Mouse (Mus musculus): ENCODE measurements around the gene Lpcat4. TPM values are rescaled to one million over a fixed set of nuclear protein-coding genes. Genes with fewer than 3 reads are reported as not detected.

Lpcat4 gene
- total and polyA plus RNA-seq, 3 experiments, result 11.7 to 69.9 TPM; not detected in 1

DNA sequence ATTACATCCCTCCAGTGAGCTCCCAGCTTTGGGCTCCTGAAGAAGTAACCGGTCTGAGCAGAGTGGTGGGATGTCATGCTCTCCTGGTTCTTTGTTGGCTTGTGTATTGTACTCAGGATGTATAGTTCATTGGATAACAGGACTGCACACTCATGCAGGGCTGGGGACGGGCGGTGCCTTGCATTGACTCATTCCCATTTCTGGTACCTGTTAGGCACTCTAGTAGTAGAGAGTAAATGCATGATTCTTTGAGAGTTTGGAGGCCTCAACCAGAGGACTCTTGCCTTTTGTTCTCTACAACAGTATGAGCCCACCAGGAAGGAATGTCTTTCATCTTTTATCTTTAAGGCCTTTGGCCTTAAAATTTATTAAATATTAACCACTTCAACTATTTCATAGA lies 37.6 kb downstream of the Lpcat4 start:
- no peak for DNase-seq (ENCODE audit: low read depth, low spot score)
- no peaks in the 10 kb centered on the region for H3K9me3 ChIP-seq (replicated peaks; ENCODE audit: insufficient read depth, low read length)
- H3K27me3 ChIP-seq (ENCODE audit: control insufficient read depth in 1 of 2, insufficient read depth in 2 of 2, low read length in 2 of 2), result no peaks in the 10 kb centered on the region
- H3K4me3 ChIP-seq (ENCODE audit: control insufficient read depth in 1 of 2, insufficient read depth in 1 of 2, low read depth in 2 of 2, low read length in 2 of 2), result no peak overlapping the region
- peaks cover 5% of the 10 kb centered on the region; the same call in 1 of the 2 replicates for H3K79me2 ChIP-seq (ENCODE audit: control insufficient read depth, insufficient read depth, low read length, poor library complexity)
- no peak overlapping the region for H3K27ac ChIP-seq (ENCODE audit: control insufficient read depth, low read depth, low read length)
- no peak overlapping the region for H3K9ac ChIP-seq (ENCODE audit: control insufficient read depth, low read depth, low read length, poor library complexity, severe bottlenecking)
- peaks cover 3 to 5% of the 10 kb centered on the region in 2 experiments; a peak in 3 of 4 replicates for H3K4me1 ChIP-seq (ENCODE audit: control insufficient read depth in 1 of 2, insufficient read depth in 2 of 2, low read length in 2 of 2)
- no peak for TF ChIP-seq TAL1 (IDR thresholded peaks at IDR 0.05; ENCODE audit: low read length)
- no peak for TF ChIP-seq EP300 (IDR thresholded peaks at IDR 0.05; ENCODE audit: low read depth in 1 of 2, low read length in 2 of 2)
- TF ChIP-seq NRF1 (IDR thresholded peaks at IDR 0.05; ENCODE audit: insufficient read depth, low read depth, low read length, poor library complexity, severe bottlenecking), result no peak
- no peak for TF ChIP-seq POLR2AphosphoS2 (IDR thresholded peaks at IDR 0.05; ENCODE audit: low read length)
- no peak for TF ChIP-seq UBTF (IDR thresholded peaks at IDR 0.05; ENCODE audit: borderline replicate concordance, insufficient read depth, low read depth, low read length)
- TF ChIP-seq CHD1 (IDR thresholded peaks at IDR 0.05; ENCODE audit: low read depth, low read length), result no peak
- TF ChIP-seq USF2 (IDR thresholded peaks at IDR 0.05; ENCODE audit: borderline replicate concordance in 1 of 2, insufficient read depth in 1 of 2, low read depth in 1 of 2, low read length in 2 of 2), result no peak
- no peak for TF ChIP-seq MYC (IDR thresholded peaks at IDR 0.05; ENCODE audit: low read depth, low read length)
- TF ChIP-seq ZMIZ1 (IDR thresholded peaks at IDR 0.05; ENCODE audit: low read depth, low read length), result no peak
- no peak for TF ChIP-seq GABPA (IDR thresholded peaks at IDR 0.05; ENCODE audit: low read depth, low read length)
- TF ChIP-seq MAFK (IDR thresholded peaks at IDR 0.05; ENCODE audit: borderline replicate concordance, low read depth, low read length), result no peak
- TF ChIP-seq SMC3 (IDR thresholded peaks at IDR 0.05; ENCODE audit: low read depth, low read length), result no peak
- no peak for TF ChIP-seq TBP (IDR thresholded peaks at IDR 0.05; ENCODE audit: low read depth, low read length)
- TF ChIP-seq JUND (IDR thresholded peaks at IDR 0.05; ENCODE audit: low read depth, low read length), result no peak
- TF ChIP-seq TCF12 (IDR thresholded peaks at IDR 0.05; ENCODE audit: low read depth, low read length), result no peak
- no peak for TF ChIP-seq NELFE (IDR thresholded peaks at IDR 0.05; ENCODE audit: low read depth, low read length)
- no peak for TF ChIP-seq MYB (IDR thresholded peaks at IDR 0.05; ENCODE audit: low read depth, low read length)
- peaks cover 0 to 4% of the 10 kb centered on the region in 2 experiments; a peak in 2 of 4 replicates for H3K36me3 ChIP-seq (ENCODE audit: control insufficient read depth in 1 of 2, insufficient read depth in 2 of 2, low read length in 2 of 2)

DNA sequence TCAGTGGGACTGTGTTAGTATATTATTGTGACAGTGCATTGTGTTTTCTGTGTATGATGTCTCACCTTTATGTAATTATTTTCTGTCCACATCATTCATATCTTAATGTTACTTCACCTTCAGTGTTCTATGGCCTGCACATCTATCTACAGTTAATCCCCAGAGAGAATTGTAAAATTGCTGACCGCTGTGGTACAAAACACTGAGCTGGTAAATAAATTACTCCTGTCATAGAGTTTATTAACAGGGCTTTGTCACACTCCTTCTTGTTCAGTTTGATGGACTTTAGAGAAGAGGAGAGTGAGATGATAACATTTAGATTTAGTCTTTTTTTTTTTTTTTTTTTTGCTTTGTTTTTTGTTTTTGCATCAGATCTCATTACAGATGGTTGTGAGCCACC lies 43.6 kb downstream of the Lpcat4 start:
- no peaks in the 10 kb centered on the region for H3K27me3 ChIP-seq (ENCODE audit: control insufficient read depth in 1 of 2, insufficient read depth in 2 of 2, low read length in 2 of 2)
- TF ChIP-seq SIN3A (IDR thresholded peaks at IDR 0.05; ENCODE audit: low read length) (no peak), MAX (IDR thresholded peaks at IDR 0.05; ENCODE audit: low read length) (no peak), ZNF384 (IDR thresholded peaks at IDR 0.05; ENCODE audit: low read depth, low read length) (0 out of 2 replicates have a peak, but pooled peaks have one; percentile 62), POLR2AphosphoS2 (IDR thresholded peaks at IDR 0.05; ENCODE audit: low read length) (no peak)
- H3K79me2 ChIP-seq (ENCODE audit: control insufficient read depth, insufficient read depth, low read length, poor library complexity), result peaks cover 10% of the 10 kb centered on the region
- H3K9me3 ChIP-seq (replicated peaks; ENCODE audit: insufficient read depth, low read length), result no peaks in the 10 kb centered on the region
- no peak overlapping the region for H3K4me3 ChIP-seq (ENCODE audit: control insufficient read depth in 1 of 2, insufficient read depth in 1 of 2, low read depth in 2 of 2, low read length in 2 of 2)
- peaks cover 5 to 26% of the 10 kb centered on the region in 2 experiments; a peak in 2 of 4 replicates for H3K4me1 ChIP-seq (ENCODE audit: control insufficient read depth in 1 of 2, insufficient read depth in 2 of 2, low read length in 2 of 2)
- H3K36me3 ChIP-seq (ENCODE audit: control insufficient read depth in 1 of 2, insufficient read depth in 2 of 2, low read length in 2 of 2), result peaks cover 0 to 17% of the 10 kb centered on the region in 2 experiments; a peak in 2 of 4 replicates
- H3K9ac ChIP-seq (ENCODE audit: control insufficient read depth, low read depth, low read length, poor library complexity, severe bottlenecking), result no peak overlapping the region
- no peak overlapping the region for H3K27ac ChIP-seq (ENCODE audit: control insufficient read depth, low read depth, low read length)
- no peak for DNase-seq (ENCODE audit: low read depth, low spot score)

Data from MEL (cell line).